Mouse (Mus musculus): Measurements from ENCODE around the gene Mdga1.
A peak's percentile ranks its signal among the peaks of the same experiment; 100 is the strongest.

Mdga1 gene

GRCm38 (mm10) chr17:29846284-29846683, 123.6 kb downstream of the Mdga1 start:
- DNase-seq (ENCODE audit: low read depth, low spot score) = no peak

- no peak for DNase-seq (ENCODE audit: low read depth, low spot score)
These were observed 124.9 kb downstream of the Mdga1 start for GRCm38 (mm10) chr17:29844949-29845348.

GRCm38 (mm10) chr17:29843419-29844162, 126.3 kb downstream of the Mdga1 start:
- DNase-seq (ENCODE audit: low read depth, low spot score) = no peak

DNA sequence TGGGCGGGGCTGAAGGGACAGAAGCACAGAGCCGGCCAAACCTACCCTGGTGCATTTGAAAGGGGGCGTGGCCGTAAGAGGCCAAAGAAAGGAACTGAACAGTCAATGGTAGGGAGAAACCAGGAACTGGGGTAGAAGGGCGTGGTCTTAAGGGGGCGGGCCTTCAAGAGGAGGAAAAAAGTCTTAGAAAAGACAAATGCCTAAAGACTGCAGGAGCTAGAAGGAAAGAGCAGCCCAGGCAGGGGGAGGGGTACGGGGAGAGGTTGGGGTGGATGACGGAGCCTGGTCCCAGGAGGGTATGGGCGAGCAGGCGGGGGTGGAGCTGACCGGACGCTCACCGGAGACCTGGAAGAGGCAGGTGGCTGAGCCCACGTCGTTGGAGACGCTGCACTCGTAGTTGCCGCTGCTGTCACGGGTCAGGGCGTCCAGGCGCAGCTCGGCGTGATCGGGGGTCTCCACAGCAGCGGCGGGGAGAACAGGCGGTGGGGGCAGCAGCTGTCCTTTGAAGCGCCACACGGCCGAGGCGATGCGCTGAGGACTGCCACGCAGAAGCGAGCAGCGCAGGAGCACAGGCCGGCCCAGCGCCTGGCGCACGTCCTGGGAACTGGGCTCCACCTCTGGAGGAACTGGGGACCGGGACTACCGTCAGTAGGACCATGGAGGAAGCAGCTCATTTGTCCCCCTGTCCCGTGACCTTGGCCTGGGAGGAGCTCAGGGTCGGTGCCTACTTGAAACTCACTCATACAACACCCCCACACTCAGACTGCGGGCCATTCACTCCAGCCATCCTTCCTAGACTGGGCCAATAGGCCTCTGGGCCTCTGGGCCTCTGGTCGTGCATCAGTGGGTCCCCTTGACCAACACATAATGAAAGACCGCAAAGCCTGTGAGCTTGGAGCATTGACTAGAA, 127.9 kb downstream of the Mdga1 start:
- DNase-seq (ENCODE audit: low read depth, low spot score) = peak; percentile 97

GRCm38 (mm10) chr17:29838029-29838428, 131.9 kb downstream of the Mdga1 start:
- DNase-seq (ENCODE audit: low read depth, low spot score) = no peak

DNA sequence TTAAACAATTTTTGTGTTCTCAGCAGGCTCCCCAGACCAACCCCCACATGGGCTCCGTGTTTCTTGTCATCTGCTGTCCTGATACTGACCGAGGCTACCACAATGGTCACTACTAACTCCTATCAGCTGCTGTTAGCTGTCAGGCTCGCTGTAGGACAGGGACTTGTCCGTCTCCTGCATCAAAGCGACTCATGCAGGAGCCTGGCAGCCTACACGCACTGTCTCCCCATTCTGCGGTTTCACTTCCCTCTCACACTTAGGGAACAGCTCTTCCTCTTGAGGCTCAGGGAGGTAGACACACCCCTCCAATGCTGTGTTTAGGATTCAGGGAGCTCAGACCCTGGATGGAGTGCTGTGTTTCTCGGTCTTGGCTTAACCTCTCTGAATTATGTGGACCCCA, 132.4 kb downstream of the Mdga1 start:
- DNase-seq (ENCODE audit: low read depth, low spot score) = no peak

DNA sequence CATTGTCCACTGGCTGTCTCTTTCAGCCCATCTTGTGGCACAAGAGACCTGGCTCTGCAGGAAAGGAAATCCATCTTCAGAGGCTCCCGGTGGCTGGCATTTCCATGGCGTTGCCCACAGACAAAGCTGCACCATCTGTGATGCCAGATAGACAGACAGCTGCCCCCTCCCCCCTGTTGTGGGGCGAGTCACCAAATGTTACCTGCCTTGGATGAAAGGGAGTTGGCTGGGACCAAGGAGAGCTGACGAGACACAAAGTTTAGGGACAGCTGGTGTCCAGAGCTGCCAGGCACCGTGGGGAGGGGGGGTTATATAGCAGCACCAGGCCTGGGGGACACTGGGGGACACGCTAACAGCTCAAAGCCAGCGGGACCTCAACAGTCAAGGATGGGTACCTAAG, 135.1 kb downstream of the Mdga1 start:
- no peak for DNase-seq (ENCODE audit: low read depth, low spot score)

- no peak for DNase-seq (ENCODE audit: low read depth, low spot score)
These were observed 135.6 kb downstream of the Mdga1 start for GRCm38 (mm10) chr17:29834333-29834732.

DNA sequence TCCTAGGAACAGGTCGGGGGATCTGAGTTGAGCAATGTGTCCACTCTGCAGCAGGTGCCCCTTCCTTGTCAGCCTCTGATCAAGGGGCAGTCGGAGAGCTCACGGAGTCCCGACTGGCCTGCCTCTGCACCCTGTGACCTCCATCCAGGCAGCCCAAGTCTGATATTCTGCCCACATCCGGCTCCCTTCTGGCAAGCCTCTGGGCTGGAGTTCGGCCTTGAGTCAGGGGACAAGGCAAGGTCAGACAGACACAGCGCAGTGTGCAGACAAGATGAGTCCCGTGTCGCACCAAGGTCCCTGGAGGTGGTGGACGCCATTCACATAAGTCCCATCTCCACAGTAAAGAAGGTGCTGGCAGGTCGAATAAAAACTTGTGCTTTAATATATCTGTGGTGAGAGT, 138.2 kb downstream of the Mdga1 start:
- DNase-seq (ENCODE audit: low read depth, low spot score) = no peak

DNA sequence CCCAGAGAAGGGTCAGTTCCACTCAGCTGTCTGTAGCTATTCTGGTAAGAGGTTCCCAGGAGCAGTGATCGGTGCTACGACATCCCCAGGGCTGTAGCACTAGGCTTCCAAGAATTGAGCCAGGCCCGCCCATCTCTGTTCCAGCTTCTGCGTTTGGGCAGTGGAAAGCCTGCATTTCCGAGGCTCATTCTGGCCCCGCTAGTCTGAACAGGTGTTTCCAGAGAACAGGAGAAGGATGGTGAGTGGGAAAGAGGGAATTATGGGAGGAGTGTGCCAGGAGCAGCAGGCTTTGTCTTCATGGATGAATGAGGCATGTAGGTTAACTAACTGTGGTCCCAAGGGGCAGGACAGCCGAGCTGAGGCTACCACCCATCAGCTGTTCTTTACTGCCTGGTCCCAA, 140.8 kb downstream of the Mdga1 start:
- no peak for DNase-seq (ENCODE audit: low read depth, low spot score)

DNA sequence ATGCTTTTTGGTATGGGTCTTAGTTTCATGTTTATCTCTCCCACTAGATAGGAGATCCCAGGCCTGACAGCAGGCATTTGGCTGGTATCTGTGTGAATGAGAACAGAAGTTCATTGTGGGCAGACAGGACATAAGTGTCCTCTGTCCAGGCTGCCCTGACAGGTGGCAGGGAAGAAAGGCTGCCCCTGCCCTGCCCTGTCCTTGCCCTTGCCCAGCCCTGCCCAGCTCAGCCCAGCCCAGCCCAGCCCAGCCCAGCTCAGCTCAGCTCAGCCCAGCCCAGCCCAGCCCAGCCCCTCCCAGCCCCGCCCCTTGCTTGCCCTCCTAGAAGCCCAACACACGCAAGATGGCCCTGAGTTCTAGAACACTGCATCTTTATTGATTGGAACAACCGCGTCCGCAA, 142.3 kb downstream of the Mdga1 start:
- DNase-seq (ENCODE audit: low read depth, low spot score) = no peak

DNA sequence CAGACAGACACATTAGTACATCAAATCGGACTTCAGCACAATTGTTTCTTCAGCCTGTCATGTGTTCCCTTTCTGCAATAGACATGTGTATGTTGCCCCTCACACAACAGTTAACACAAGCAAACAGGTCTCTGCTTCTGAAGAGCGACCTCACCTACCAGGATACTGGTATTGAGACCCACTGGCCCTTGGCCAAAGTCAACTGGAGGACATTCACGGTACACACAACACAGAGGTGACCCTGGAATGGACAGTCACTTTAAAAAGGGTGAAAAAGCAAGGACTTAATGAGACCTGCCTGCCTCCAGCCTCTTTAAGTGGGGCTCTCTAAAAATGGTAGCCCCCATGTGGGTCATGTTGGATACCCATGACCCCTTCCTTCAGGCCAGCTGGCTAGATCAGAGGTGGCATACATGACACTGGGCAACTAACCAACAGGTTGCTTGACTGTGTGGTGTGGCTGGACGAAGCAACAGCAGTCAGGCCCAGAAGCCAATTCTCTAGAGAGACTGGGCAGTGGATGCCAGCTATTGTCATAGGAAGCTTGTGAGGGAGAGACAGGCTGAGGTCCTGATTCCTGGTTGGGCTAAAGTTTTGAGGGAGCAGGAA, 145.3 kb downstream of the Mdga1 start:
- DNase-seq (ENCODE audit: low read depth, low spot score) = no peak

DNA sequence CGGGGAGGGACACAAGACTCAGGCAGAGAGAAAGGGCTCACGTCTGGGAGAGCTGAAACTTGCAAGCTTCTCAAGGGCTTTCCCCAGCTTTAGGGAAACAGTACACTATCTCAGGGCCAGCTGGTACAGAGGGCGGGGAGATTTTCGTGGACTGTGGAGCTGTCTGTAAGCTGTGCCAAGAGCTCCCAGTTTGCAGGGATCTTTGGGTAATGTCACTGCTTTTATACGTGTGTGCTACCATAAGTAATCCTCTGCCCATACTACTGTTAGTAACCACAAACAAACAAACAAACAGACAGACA, 145.7 kb downstream of the Mdga1 start:
- DNase-seq (ENCODE audit: low read depth, low spot score) = no peak

DNA sequence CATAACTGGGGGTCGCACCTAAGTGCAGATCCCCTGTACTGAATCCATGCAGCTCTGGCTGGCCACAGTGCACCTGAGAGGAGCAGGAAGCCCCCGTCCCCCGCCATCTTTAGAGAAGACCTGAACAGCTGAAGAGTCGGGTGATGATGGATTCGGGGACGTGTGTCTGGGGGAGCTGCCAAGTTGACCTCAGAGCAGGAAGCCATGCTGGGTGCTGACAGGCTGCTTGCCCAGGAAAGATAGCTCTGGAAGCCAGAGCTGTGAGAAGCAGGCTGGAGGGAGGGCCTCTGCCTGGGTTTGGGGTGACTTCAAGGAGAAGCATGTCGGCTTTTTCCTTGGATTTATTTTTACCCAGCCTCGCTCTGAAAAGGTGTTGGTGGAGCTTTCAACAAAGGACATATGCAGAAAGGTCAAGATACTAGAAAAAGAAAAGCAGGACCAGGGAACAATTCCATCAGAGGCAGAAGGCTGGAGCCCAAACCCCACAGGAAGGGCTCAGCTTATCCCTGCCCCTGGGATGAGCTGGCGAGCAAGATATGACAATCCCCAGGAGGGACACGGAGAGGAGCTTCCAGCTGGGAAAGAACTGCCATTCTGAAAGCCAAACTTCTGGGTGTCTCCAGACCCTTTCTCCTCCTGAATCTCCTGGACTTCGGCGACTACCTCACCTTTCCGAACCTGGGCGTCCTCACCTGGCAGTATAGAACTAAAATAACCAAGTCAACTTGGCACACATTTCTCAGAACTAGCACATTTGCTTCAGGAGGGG, 146.3 kb downstream of the Mdga1 start:
- no peak for DNase-seq (ENCODE audit: low read depth, low spot score)

DNA sequence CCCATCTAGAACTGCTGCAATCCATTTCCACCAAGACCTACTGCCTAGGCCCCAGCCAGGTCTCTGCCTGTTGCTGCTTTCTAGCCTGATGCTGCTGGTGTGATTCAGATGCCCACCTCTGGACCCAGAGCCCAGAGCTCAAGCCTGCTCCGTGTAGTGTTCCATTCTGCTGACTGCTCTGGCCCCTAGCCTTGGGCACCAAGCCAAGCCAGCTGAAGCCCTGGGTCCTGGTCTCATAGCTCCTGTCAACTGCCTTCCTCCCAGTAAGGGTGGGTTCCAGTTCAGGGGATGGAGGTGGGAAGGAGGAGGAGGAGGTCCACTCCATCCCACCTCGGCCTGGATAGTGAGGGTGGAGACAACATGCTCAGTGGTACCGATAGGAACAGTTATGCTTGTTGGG, 150.3 kb downstream of the Mdga1 start:
- DNase-seq (ENCODE audit: low read depth, low spot score) = no peak

DNA sequence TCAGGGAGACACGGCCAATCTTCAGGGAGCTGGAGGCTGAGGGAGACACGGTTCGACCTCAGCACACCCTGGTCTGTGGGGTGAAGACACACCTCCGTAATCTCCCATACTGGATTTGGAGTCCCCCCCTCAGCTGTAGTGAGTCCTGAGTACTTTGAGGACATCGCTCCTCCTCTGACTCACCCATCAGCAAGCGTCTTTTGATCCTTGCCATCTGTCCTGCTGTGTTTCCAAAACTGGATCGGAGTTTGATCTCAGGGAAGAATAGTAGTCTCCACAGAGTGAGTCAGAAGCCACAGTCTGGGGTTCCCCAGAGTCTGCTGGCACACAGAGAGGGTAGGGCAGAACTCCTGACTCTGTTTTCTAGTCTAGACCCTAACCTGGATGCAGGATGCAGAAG, 150.9 kb downstream of the Mdga1 start:
- no peak for DNase-seq (ENCODE audit: low read depth, low spot score)

- no peak for DNase-seq (ENCODE audit: low read depth, low spot score)
These were observed 151.5 kb downstream of the Mdga1 start for GRCm38 (mm10) chr17:29818264-29818945.

DNA sequence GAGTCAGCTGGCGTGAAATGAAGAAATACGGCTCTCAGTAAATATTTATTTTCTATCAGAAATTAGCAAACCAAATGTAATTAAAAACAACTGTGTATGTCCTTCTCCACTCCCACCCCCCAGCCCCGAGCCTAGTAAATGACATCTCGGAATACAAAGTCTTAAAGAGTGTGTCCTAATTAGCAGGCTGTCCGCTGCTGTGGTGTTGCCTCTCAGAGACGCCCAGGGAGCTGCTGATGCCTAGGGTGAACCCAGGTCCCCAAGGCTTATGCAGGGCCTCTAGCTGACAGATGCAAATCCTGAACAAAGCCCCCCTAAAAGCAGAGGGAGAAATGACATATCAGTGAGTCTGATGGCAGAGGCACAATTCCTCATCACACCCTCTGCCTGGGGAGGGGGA, 155.1 kb downstream of the Mdga1 start:
- no peak for DNase-seq (ENCODE audit: low read depth, low spot score)

- DNase-seq (ENCODE audit: low read depth, low spot score) = peak; percentile 80
These were observed 156.6 kb downstream of the Mdga1 start for GRCm38 (mm10) chr17:29813328-29813727.

- DNase-seq (ENCODE audit: low read depth, low spot score) = no peak
These were observed 166.3 kb downstream of the Mdga1 start for GRCm38 (mm10) chr17:29803545-29803944.

DNA sequence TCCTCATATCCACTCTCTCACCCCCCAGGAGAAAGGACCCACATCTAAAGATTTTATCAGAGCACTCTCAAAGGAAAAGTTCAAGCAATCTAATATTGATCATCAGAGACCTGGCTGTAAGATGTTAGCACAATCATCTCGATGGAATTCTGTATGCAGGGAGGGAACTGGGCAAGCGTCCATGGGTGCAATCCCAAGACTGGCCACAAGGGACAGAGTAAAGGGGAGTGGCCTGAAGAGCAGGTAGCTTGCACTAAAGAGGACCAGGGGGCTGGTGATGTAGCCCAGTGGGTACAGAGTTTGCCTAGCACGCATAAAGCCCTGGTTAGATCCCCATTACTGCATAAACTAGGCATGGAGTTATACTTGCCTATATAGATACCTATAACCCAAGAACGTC, 168.5 kb downstream of the Mdga1 start:
- peak; percentile 87 for DNase-seq (ENCODE audit: low read depth, low spot score)
